Mouse (Mus musculus): Measurements from ENCODE around the gene Ptchd3. TPM values are rescaled to one million over a fixed set of nuclear protein-coding genes. Genes with fewer than 3 reads are reported as not detected.
A peak's percentile ranks its signal among the peaks of the same experiment; 100 is the strongest.

The Ptchd3 gene
- total and polyA plus RNA-seq, 3 experiments: 0.05 TPM; not detected in 2

GRCm38 (mm10) chr11:121847790-121848299, 17.8 kb downstream of the Ptchd3 start:
- Histone ChIP-seq H3K4me3 (ENCODE audit: low read depth, low read length) (peak overlapping the region; percentile 66), H3K36me3 (replicated peaks) (no peaks in the 10 kb centered on the region), H3K9me3 (replicated peaks) (no peaks in the 10 kb centered on the region), H3K4me1 (ENCODE audit: insufficient read depth, low read depth, low read length) (peaks cover 9% of the 10 kb centered on the region), H3K27me3 (ENCODE audit: insufficient read depth, low read length) (no peaks in the 10 kb centered on the region)
- peak; percentile 99 for ATAC-seq (ENCODE audit: extremely low read depth, insufficient number of reproducible peaks, low FRiP score, poor library complexity, severe bottlenecking)
- TF ChIP-seq GATA1 (IDR thresholded peaks at IDR 0.05; ENCODE audit: borderline replicate concordance, low read length): no peak
- TF ChIP-seq GATA2 (IDR thresholded peaks at IDR 0.05; ENCODE audit: borderline replicate concordance, low read depth, low read length): no peak
- TF ChIP-seq POLR2AphosphoS5 (IDR thresholded peaks at IDR 0.05; ENCODE audit: insufficient replicate concordance, low read depth, low read length): no peak
- no peak for TF ChIP-seq TAL1 (conservative IDR thresholded peaks at IDR 0.05; ENCODE audit: low read depth, low read length)
- no peak for TF ChIP-seq CTCF (IDR thresholded peaks at IDR 0.05; ENCODE audit: low read depth, low read length)
- peak; percentile 83 for DNase-seq (ENCODE audit: low spot score)

Other genes starting within 250 kb of the Ptchd3 start
- gene B3gntl1, start 157.1 kb upstream of the Ptchd3 start, total RNA-seq (2014; fragmentation: Nextera tagmentation): 4.2 and 4.9 TPM in 2 replicates
- 7.4 and 8.0 TPM in 2 replicates for gene B3gntl1, start 157.1 kb upstream of the Ptchd3 start, total RNA-seq (2017)
- 1.6 and 2.2 TPM in 2 replicates for gene B3gntl1, start 157.1 kb upstream of the Ptchd3 start, polyA plus RNA-seq (2012)
- gene Metrnl, start 128.7 kb upstream of the Ptchd3 start, total RNA-seq (2014; fragmentation: Nextera tagmentation): not detected in 2 replicates
- gene Metrnl, start 128.7 kb upstream of the Ptchd3 start, total RNA-seq (2017): not detected in 2 replicates
- not detected in 2 replicates for gene Metrnl, start 128.7 kb upstream of the Ptchd3 start, polyA plus RNA-seq (2012)

Data from G1E (cell line).